Mouse (Mus musculus): ENCODE data around the gene Gpc3. TPM values are rescaled to one million over a fixed set of nuclear protein-coding genes. Genes with fewer than 3 reads are reported as not detected.

Gpc3 gene
- total RNA-seq (2021): 1 to 10 TPM; 7.9 to 9.2 TPM
- long read RNA-seq, experiment 1, partial matches to known transcripts: 1 of 3 reads
- long read RNA-seq, experiment 1, other reads (novel, unspliced or antisense): 0 of 3 reads
- long read RNA-seq, experiment 2, partial matches to known transcripts: 1 of 4 reads
- long read RNA-seq, experiment 2, other reads (novel, unspliced or antisense): 0 of 4 reads

GRCm38 (mm10) chrX:52613328-52614030, at the start of gene Gpc3:
Gene Gpc3 (minus strand): TSS chrX:52613950.
- DNase-seq: peak; percentile 31 to 43
- intact Hi-C loops (cut with DNase I): no loop called here

- intact Hi-C loops (cut with DNase I): loop anchor here (2.0 kb wide), 1 partner anchor 199 kb away; no protein-coding TSS in a partner anchor
These were observed 38.2 kb upstream of the Gpc3 start for GRCm38 (mm10) chrX:52651975-52652374.

GRCm38 (mm10) chrX:52651472-52651948, 37.8 kb upstream of the Gpc3 start:
- DNase-seq: no peak
- intact Hi-C loops (cut with DNase I): no loop called here

More at GRCm38 (mm10) chrX:52651975-52652374, 38.2 kb upstream of the Gpc3 start:
- DNase-seq: no peak

GRCm38 (mm10) chrX:52648910-52649785, 35.4 kb upstream of the Gpc3 start:
- intact Hi-C loops (cut with DNase I): no loop called here
- DNase-seq: no peak

GRCm38 (mm10) chrX:52644393-52644792, 30.6 kb upstream of the Gpc3 start:
- intact Hi-C loops (cut with DNase I): no loop called here
- DNase-seq: no peak

GRCm38 (mm10) chrX:52643350-52643749, 29.6 kb upstream of the Gpc3 start:
- intact Hi-C loops (cut with DNase I): no loop called here
- no peak for DNase-seq

GRCm38 (mm10) chrX:52642126-52642525, 28.4 kb upstream of the Gpc3 start:
- no peak for DNase-seq
- intact Hi-C loops (cut with DNase I): no loop called here

- DNase-seq: no peak
- intact Hi-C loops (cut with DNase I): no loop called here
These were observed 23.7 kb upstream of the Gpc3 start for GRCm38 (mm10) chrX:52637419-52637818.

- DNase-seq: no peak
- intact Hi-C loops (cut with DNase I): no loop called here
These were observed 20.2 kb upstream of the Gpc3 start for GRCm38 (mm10) chrX:52633976-52634375.

GRCm38 (mm10) chrX:52632688-52633324, 19.1 kb upstream of the Gpc3 start:
- DNase-seq: no peak
- intact Hi-C loops (cut with DNase I): no loop called here

- no peak for DNase-seq
- intact Hi-C loops (cut with DNase I): loop anchor here (10.0 kb wide), 1 partner anchor 132 kb away; no protein-coding TSS in a partner anchor
These were observed 13.4 kb upstream of the Gpc3 start for GRCm38 (mm10) chrX:52626963-52627716.

GRCm38 (mm10) chrX:52617813-52618212, 4.1 kb upstream of the Gpc3 start:
- intact Hi-C loops (cut with DNase I): no loop called here
- no peak for DNase-seq

- intact Hi-C loops (cut with DNase I): no loop called here
- no peak for DNase-seq
These were observed 2.4 kb upstream of the Gpc3 start for GRCm38 (mm10) chrX:52616152-52616551.

- no peak for DNase-seq
- intact Hi-C loops (cut with DNase I): no loop called here
These were observed 256 bp upstream of the Gpc3 start for GRCm38 (mm10) chrX:52614031-52614381.

- intact Hi-C loops (cut with DNase I): no loop called here
- DNase-seq: no peak
These were observed 944 bp downstream of the Gpc3 start for GRCm38 (mm10) chrX:52612806-52613205.

GRCm38 (mm10) chrX:52611987-52612670, 1.6 kb downstream of the Gpc3 start:
- intact Hi-C loops (cut with DNase I): no loop called here
- DNase-seq: peak in 1 of 2 experiments; percentile 15

GRCm38 (mm10) chrX:52611541-52611940, 2.2 kb downstream of the Gpc3 start:
- DNase-seq: no peak
- intact Hi-C loops (cut with DNase I): no loop called here

GRCm38 (mm10) chrX:52603143-52603542, 10.6 kb downstream of the Gpc3 start:
- no peak for DNase-seq
- intact Hi-C loops (cut with DNase I): no loop called here

- DNase-seq: no peak
- intact Hi-C loops (cut with DNase I): no loop called here
These were observed 14.5 kb downstream of the Gpc3 start for GRCm38 (mm10) chrX:52599246-52599645.
